Mouse (Mus musculus) liver, embryonic 14.5 days (tissue): Measurements from ENCODE around the gene Fam234b.

Source experiments
- CTCF ChIP-seq: IDR thresholded peaks from 2 replicates; pipeline ENCODE4 v1.5.1; 2016; ENCODE audit warnings: antibody characterized with exemption, low read depth, control low read depth
- EP300 ChIP-seq: IDR thresholded peaks from 2 replicates; pipeline ENCODE4 v1.6.1; 2016; ENCODE audit warnings: antibody characterized with exemption, low read depth

DNA sequence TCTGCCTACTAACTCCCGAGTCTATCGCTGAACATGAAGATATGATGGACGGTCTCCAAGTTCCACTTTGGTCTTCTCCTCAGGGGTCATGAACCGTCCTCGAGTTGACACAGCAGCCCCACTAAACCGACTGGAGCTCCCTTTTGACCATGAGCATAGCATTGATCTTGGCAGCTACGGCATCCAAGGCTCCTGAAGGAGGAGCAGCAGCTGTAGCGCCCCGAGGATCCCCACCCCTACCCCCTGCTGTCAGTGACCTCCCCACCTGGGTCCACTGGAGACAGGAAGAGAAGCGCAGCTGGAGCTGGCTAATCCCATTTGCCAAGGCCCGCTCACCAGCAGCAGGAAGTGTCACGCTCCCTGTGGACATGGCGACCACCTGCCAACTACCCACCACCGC, 26.0 kb upstream of the Fam234b start:
- TF ChIP-seq EP300 (no peak), CTCF (no peak)
